In the genomic region with DNA sequence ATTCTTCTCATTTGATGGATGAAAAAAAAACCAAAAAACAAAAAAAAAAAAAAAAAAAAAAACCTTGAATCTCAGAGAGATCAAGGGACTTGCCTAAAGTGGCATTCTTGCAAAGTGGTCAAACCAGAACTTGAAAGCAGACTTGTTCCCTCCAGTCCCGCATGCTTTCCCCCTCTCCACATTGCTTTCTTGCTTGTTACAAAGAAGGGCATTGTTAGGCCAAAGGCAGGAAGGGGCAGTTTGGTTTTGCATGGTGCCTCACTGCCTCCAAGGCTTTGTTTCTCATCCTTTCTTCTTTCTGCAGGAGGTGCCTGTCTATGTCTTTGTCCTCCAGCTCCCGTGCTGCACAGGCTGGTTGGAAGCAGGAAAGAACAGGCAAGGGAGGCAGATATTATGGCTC, we compare ENCODE assay signal across 18 mouse cellular contexts.
DNase-seq lines count a peak whose midpoint lies in the region; ATAC-seq and TF ChIP-seq lines count a peak whose summit lies in the region.
"Had no signal": no experiment of that assay in that cellular context is flagged by ENCODE, and none has a peak within 500 bp of the region (broad histone marks: within the 10 kb centered on the region; RNA-seq: fewer than 3 reads in every experiment).

No protein-coding gene starts in this region.

- H3K4me3 ChIP-seq in hindbrain, embryonic 10.5 days = no peak overlapping the region
- no peak overlapping the region for H3K4me3 ChIP-seq in hindbrain, embryonic 16.5 days (ENCODE audit: low read length)
- H3K4me3 ChIP-seq in midbrain, embryonic 10.5 days = no peak overlapping the region
- H3K4me3 ChIP-seq in midbrain, postnatal 0 days (ENCODE audit: low read depth, low read length) = no peak overlapping the region
- H3K4me3 ChIP-seq in layer of hippocampus, adult 2 months = no peak overlapping the region
- H3K4me3 ChIP-seq: hindbrain, embryonic 12.5 days; intestine, embryonic 15.5 days; megakaryocyte, embryonic 14.5 days had no signal

- H3K4me2 ChIP-seq in hindbrain, embryonic 16.5 days (ENCODE audit: low read length) = no peak overlapping the region
- H3K4me2 ChIP-seq in midbrain, postnatal 0 days (ENCODE audit: low read depth, low read length, poor library complexity, severe bottlenecking) = no peak overlapping the region
- H3K4me2 ChIP-seq: hindbrain, embryonic 12.5 days; intestine, embryonic 15.5 days had no signal

- no peak overlapping the region for H3K9ac ChIP-seq in hindbrain, embryonic 16.5 days (ENCODE audit: low read depth, low read length)
- no peak overlapping the region for H3K9ac ChIP-seq in midbrain, postnatal 0 days (replicated peaks; ENCODE audit: low read length, poor library complexity, severe bottlenecking)
- H3K9ac ChIP-seq: hindbrain, embryonic 12.5 days; intestine, embryonic 15.5 days; liver, postnatal 0 days had no signal

- H3K9me3 ChIP-seq in hindbrain, embryonic 10.5 days = no peaks in the 10 kb centered on the region
- H3K9me3 ChIP-seq in hindbrain, embryonic 16.5 days (ENCODE audit: control insufficient read depth, low read length) = no peaks in the 10 kb centered on the region
- H3K9me3 ChIP-seq in midbrain, embryonic 10.5 days (replicated peaks) = no peaks in the 10 kb centered on the region
- H3K9me3 ChIP-seq in midbrain, postnatal 0 days (ENCODE audit: low read length) = no peaks in the 10 kb centered on the region
- H3K9me3 ChIP-seq: hindbrain, embryonic 12.5 days; intestine, embryonic 15.5 days; megakaryocyte, embryonic 14.5 days had no signal

- DNase-seq in hindbrain, embryonic 10.5 days (ENCODE audit: low spot score) = peak; percentile 36
- peak; percentile 24 for DNase-seq in midbrain, embryonic 10.5 days (ENCODE audit: low spot score)
- DNase-seq in midbrain, postnatal 0 days (ENCODE audit: low spot score) = no peak
- DNase-seq in embryo, embryonic 11 days = peak; percentile 41
- peak; percentile 30 for DNase-seq in mesoderm, embryonic 11.5 days (ENCODE audit: low read depth, low spot score)
- DNase-seq in layer of hippocampus, adult 2 months (ENCODE audit: low spot score in 2 of 2) = no peak
- DNase-seq in ovary, postnatal 10 days (ENCODE audit: low spot score) = no peak
- DNase-seq: adrenal gland, postnatal 25 days; cerebellum, adult 8-10 months; gastrocnemius, postnatal 25 days; kidney, postnatal 10 days; liver; liver, postnatal 0 days had no signal

- WGBS in hindbrain, embryonic 10.5 days = 7% methylated on average over 2 of the region's 2 CpGs
- 21% methylated on average over 2 of the region's 2 CpGs for WGBS in hindbrain, embryonic 16.5 days
- WGBS in midbrain, embryonic 10.5 days = 14% methylated on average over 2 of the region's 2 CpGs
- 7% methylated on average over 2 of the region's 2 CpGs for WGBS in midbrain, postnatal 0 days

- H3K27ac ChIP-seq in hindbrain, embryonic 10.5 days = peak overlapping the region; percentile 77
- H3K27ac ChIP-seq in hindbrain, embryonic 16.5 days (ENCODE audit: low read depth, low read length) = no peak overlapping the region
- peak overlapping the region; percentile 69 for H3K27ac ChIP-seq in midbrain, embryonic 10.5 days (replicated peaks)
- H3K27ac ChIP-seq in midbrain, postnatal 0 days (ENCODE audit: low read depth, low read length) = no peak overlapping the region
- no peak overlapping the region for H3K27ac ChIP-seq in layer of hippocampus, adult 2 months
- H3K27ac ChIP-seq: hindbrain, embryonic 12.5 days; intestine, embryonic 15.5 days had no signal

- no peaks in the 10 kb centered on the region for H3K36me3 ChIP-seq in hindbrain, embryonic 10.5 days
- no peaks in the 10 kb centered on the region for H3K36me3 ChIP-seq in hindbrain, embryonic 16.5 days (ENCODE audit: control insufficient read depth, insufficient read depth, low read length)
- H3K36me3 ChIP-seq in midbrain, embryonic 10.5 days = no peaks in the 10 kb centered on the region
- H3K36me3 ChIP-seq in midbrain, postnatal 0 days (ENCODE audit: insufficient read depth, low read length) = no peaks in the 10 kb centered on the region
- H3K36me3 ChIP-seq: hindbrain, embryonic 12.5 days; intestine, embryonic 15.5 days had no signal

- ATAC-seq in hindbrain, embryonic 16.5 days = no peak
- no peak for ATAC-seq in midbrain, postnatal 0 days (ENCODE audit: low FRiP score)
- ATAC-seq: activated CD4-positive, CD25-positive, alpha-beta regulatory T cell, adult 4 months; intestine, embryonic 15.5 days; liver, postnatal 0 days had no signal

- H3K4me1 ChIP-seq in hindbrain, embryonic 10.5 days (replicated peaks) = peaks cover 21% of the 10 kb centered on the region
- no peaks in the 10 kb centered on the region for H3K4me1 ChIP-seq in hindbrain, embryonic 16.5 days (ENCODE audit: control insufficient read depth, insufficient read depth, low read depth, low read length)
- peaks cover 9% of the 10 kb centered on the region for H3K4me1 ChIP-seq in midbrain, embryonic 10.5 days
- no peaks in the 10 kb centered on the region for H3K4me1 ChIP-seq in midbrain, postnatal 0 days (ENCODE audit: insufficient read depth, low read length)
- H3K4me1 ChIP-seq: intestine, embryonic 15.5 days; megakaryocyte, embryonic 14.5 days had no signal

- TF ChIP-seq CTCF in midbrain, postnatal 0 days (IDR thresholded peaks at IDR 0.05) = no peak
- no peak for TF ChIP-seq CTCF in layer of hippocampus, adult 2 months (conservative IDR thresholded peaks at IDR 0.05)

- H3K27me3 ChIP-seq in hindbrain, embryonic 10.5 days (ENCODE audit: insufficient read depth, poor library complexity, severe bottlenecking) = no peaks in the 10 kb centered on the region
- H3K27me3 ChIP-seq in hindbrain, embryonic 16.5 days (replicated peaks; ENCODE audit: control insufficient read depth, insufficient read depth, low read length) = no peaks in the 10 kb centered on the region
- H3K27me3 ChIP-seq in midbrain, embryonic 10.5 days (ENCODE audit: low read depth, poor library complexity, severe bottlenecking) = no peaks in the 10 kb centered on the region; the same call in 1 of the 2 replicates
- H3K27me3 ChIP-seq in midbrain, postnatal 0 days (ENCODE audit: insufficient read depth, low read length) = no peaks in the 10 kb centered on the region
- H3K27me3 ChIP-seq: hindbrain, embryonic 12.5 days; intestine, embryonic 15.5 days; megakaryocyte, embryonic 14.5 days had no signal

Comparison
In these comparisons a context has a peak if more than half of its experiments do, and no peak if none do; other contexts are left out.
1. DNase-seq: peak in hindbrain, embryonic 10.5 days (single experiment), midbrain, embryonic 10.5 days (single experiment), embryo, embryonic 11 days (single experiment) and mesoderm, embryonic 11.5 days (single experiment); none in midbrain, postnatal 0 days (single experiment), layer of hippocampus, adult 2 months (0 of 2) and ovary, postnatal 10 days (single experiment).
2. H3K27ac ChIP-seq: peak in hindbrain, embryonic 10.5 days (single experiment) and midbrain, embryonic 10.5 days (single experiment); none in hindbrain, embryonic 16.5 days (single experiment), midbrain, postnatal 0 days (single experiment) and layer of hippocampus, adult 2 months (single experiment).